Mouse (Mus musculus) right cerebral cortex, postnatal 4 days (tissue): Measurements from ENCODE around the gene Tcte3.
"Not testable (repeated sequence)": the region's sequence is repeated elsewhere in the genome, so short reads cannot be mapped to it uniquely, and the experiment has no call there.

Source experiments
- DNase-seq: peaks from one replicate; pipeline ENCODE4 v3.0.0-alpha.2; 2022

The Tcte3 gene

GRCm38 (mm10) chr17:15025513-15025912, 15.8 kb downstream of the Tcte3 start:
- not testable (repeated sequence) for DNase-seq

- DNase-seq = not testable (repeated sequence)
Observed at GRCm38 (mm10) chr17:15024502-15025193, 16.6 kb downstream of the Tcte3 start.

- DNase-seq = not testable (repeated sequence)
Observed at GRCm38 (mm10) chr17:15023878-15024492, 17.3 kb downstream of the Tcte3 start.

GRCm38 (mm10) chr17:15021503-15022220, 19.6 kb downstream of the Tcte3 start:
- DNase-seq = peak; percentile 2

GRCm38 (mm10) chr17:15009706-15010413, 31.4 kb downstream of the Tcte3 start, which contains the start of gene Gm3435:
TSS of gene Gm3435 (plus strand) at chr17:15010176.
- DNase-seq = not testable (repeated sequence)

GRCm38 (mm10) chr17:15009088-15009487, 32.2 kb downstream of the Tcte3 start:
- not testable (repeated sequence) for DNase-seq

GRCm38 (mm10) chr17:15000047-15000446, 41.2 kb downstream of the Tcte3 start:
- DNase-seq = not testable (repeated sequence)

GRCm38 (mm10) chr17:14994140-14994539, 47.1 kb downstream of the Tcte3 start:
- DNase-seq = not testable (repeated sequence)

GRCm38 (mm10) chr17:14993139-14993832, 48.0 kb downstream of the Tcte3 start:
- DNase-seq = not testable (repeated sequence)

- DNase-seq = not testable (repeated sequence)
Observed at GRCm38 (mm10) chr17:14992522-14993138, 48.7 kb downstream of the Tcte3 start.

- DNase-seq = peak; percentile 0
Observed at GRCm38 (mm10) chr17:14990116-14990702, 51.1 kb downstream of the Tcte3 start.

- not testable (repeated sequence) for DNase-seq
Observed at GRCm38 (mm10) chr17:14978362-14979038, 62.8 kb downstream of the Tcte3 start, which contains the start of the genes 9030025P20Rik and Gm3417. TSS of gene 9030025P20Rik (plus strand) at chr17:14978468. TSS of gene Gm3417 (minus strand) at chr17:14978790.

GRCm38 (mm10) chr17:14977718-14978361, 63.4 kb downstream of the Tcte3 start:
- DNase-seq = not testable (repeated sequence)
